Mouse (Mus musculus): ENCODE measurements at regions not wholly inside any gene's neighbourhood (a gene's known extent, or its start where the extent isn't known, plus 50 kb on each side); places are given as distances from the start of the nearest gene placed in this dataset.

- DNase-seq (ENCODE audit: low spot score) = no peak
These were observed 200.0 kb upstream of the Sulf2 start for GRCm38 (mm10) chr2:166355446-166355845.

- DNase-seq (ENCODE audit: low spot score) = no peak
These were observed 198.9 kb upstream of the Sulf2 start for GRCm38 (mm10) chr2:166354391-166354790.

GRCm38 (mm10) chr2:166353447-166354111 is 198.1 kb upstream of the Sulf2 start:
- DNase-seq (ENCODE audit: low spot score) = peak; percentile 16

GRCm38 (mm10) chr2:166351984-166352383 is 196.5 kb upstream of the Sulf2 start:
- no peak for DNase-seq (ENCODE audit: low spot score)

GRCm38 (mm10) chr2:166351581-166351980 is 196.1 kb upstream of the Sulf2 start:
- no peak for DNase-seq (ENCODE audit: low spot score)

- no peak for DNase-seq (ENCODE audit: low spot score)
These were observed 193.2 kb upstream of the Sulf2 start for GRCm38 (mm10) chr2:166348654-166349053.

- no peak for DNase-seq (ENCODE audit: low spot score)
These were observed 191.1 kb upstream of the Sulf2 start for GRCm38 (mm10) chr2:166346421-166347182.

- no peak for DNase-seq (ENCODE audit: low spot score)
These were observed 188.3 kb upstream of the Sulf2 start for GRCm38 (mm10) chr2:166343551-166344340.

- DNase-seq (ENCODE audit: low spot score) = peak; percentile 38
These were observed 186.9 kb upstream of the Sulf2 start for GRCm38 (mm10) chr2:166342407-166342806.

GRCm38 (mm10) chr2:166340196-166340595 is 184.7 kb upstream of the Sulf2 start:
- DNase-seq (ENCODE audit: low spot score) = no peak

GRCm38 (mm10) chr2:166339427-166339826 is 184.0 kb upstream of the Sulf2 start:
- DNase-seq (ENCODE audit: low spot score) = no peak

GRCm38 (mm10) chr2:166338396-166339085 is 183.1 kb upstream of the Sulf2 start:
- DNase-seq (ENCODE audit: low spot score) = peak; percentile 27

- no peak for DNase-seq (ENCODE audit: low spot score)
These were observed 182.2 kb upstream of the Sulf2 start for GRCm38 (mm10) chr2:166337666-166338065.

GRCm38 (mm10) chr2:166335702-166336101 is 180.2 kb upstream of the Sulf2 start:
- peak; percentile 47 for DNase-seq (ENCODE audit: low spot score)

- no peak for DNase-seq (ENCODE audit: low spot score)
These were observed 179.1 kb upstream of the Sulf2 start for GRCm38 (mm10) chr2:166334559-166334958.

- no peak for DNase-seq (ENCODE audit: low spot score)
These were observed 178.4 kb upstream of the Sulf2 start for GRCm38 (mm10) chr2:166333818-166334217.

- peak; percentile 25 for DNase-seq (ENCODE audit: low spot score)
These were observed 177.4 kb upstream of the Sulf2 start for GRCm38 (mm10) chr2:166332748-166333417.

- DNase-seq (ENCODE audit: low spot score) = no peak
These were observed 175.7 kb upstream of the Sulf2 start for GRCm38 (mm10) chr2:166331192-166331591.

GRCm38 (mm10) chr2:166330364-166330763 is 174.9 kb upstream of the Sulf2 start:
- DNase-seq (ENCODE audit: low spot score) = no peak

GRCm38 (mm10) chr2:166329556-166330340 is 174.3 kb upstream of the Sulf2 start:
- no peak for DNase-seq (ENCODE audit: low spot score)

GRCm38 (mm10) chr2:166326932-166327331 is 171.5 kb upstream of the Sulf2 start:
- no peak for DNase-seq (ENCODE audit: low spot score)
